Mouse (Mus musculus) v-Abl transformed pro-B cells (cell line): Measurements from ENCODE around the gene Ldlrad3.

Source experiments
- in situ Hi-C, 2 experiments: fragments of 400-800 bp; cut with MboI; formaldehyde crosslinking; loops; one replicate each; pipeline ENCODE4 v1.15.1; 2025; ENCODE audit not compliant: unreplicated experiment in 2 of 2

Gene Ldlrad3

GRCm38 (mm10) chr2:102190956-102191355 is 4.8 kb upstream of the Ldlrad3 start:
- in situ Hi-C loops, result no loop called here

- in situ Hi-C loops, result no loop called here
These were observed 875 bp downstream of the Ldlrad3 start for GRCm38 (mm10) chr2:102185069-102185950.

GRCm38 (mm10) chr2:102183720-102184480 is 2.3 kb downstream of the Ldlrad3 start:
- in situ Hi-C loops, result no loop called here

- in situ Hi-C loops, result no loop called here
These were observed 4.7 kb downstream of the Ldlrad3 start for GRCm38 (mm10) chr2:102181459-102181858.

- in situ Hi-C loops, result no loop called here
These were observed 9.8 kb downstream of the Ldlrad3 start for GRCm38 (mm10) chr2:102176434-102176772.

GRCm38 (mm10) chr2:102175741-102176433 is 10.3 kb downstream of the Ldlrad3 start:
- in situ Hi-C loops, result no loop called here

GRCm38 (mm10) chr2:102172458-102172857 is 13.7 kb downstream of the Ldlrad3 start:
- in situ Hi-C loops, result no loop called here

- in situ Hi-C loops, result no loop called here
These were observed 19.4 kb downstream of the Ldlrad3 start for GRCm38 (mm10) chr2:102166550-102167325.

- in situ Hi-C loops, result no loop called here
These were observed 23.1 kb downstream of the Ldlrad3 start for GRCm38 (mm10) chr2:102163106-102163505.

GRCm38 (mm10) chr2:102157555-102157954 is 28.6 kb downstream of the Ldlrad3 start:
- in situ Hi-C loops, result no loop called here

GRCm38 (mm10) chr2:102157010-102157409 is 29.2 kb downstream of the Ldlrad3 start:
- in situ Hi-C loops, result no loop called here

GRCm38 (mm10) chr2:102156460-102156859 is 29.7 kb downstream of the Ldlrad3 start:
- in situ Hi-C loops, result no loop called here

GRCm38 (mm10) chr2:102155306-102156015 is 30.7 kb downstream of the Ldlrad3 start:
- in situ Hi-C loops, result no loop called here

GRCm38 (mm10) chr2:102154771-102155211 is 31.4 kb downstream of the Ldlrad3 start:
- in situ Hi-C loops, result no loop called here

GRCm38 (mm10) chr2:102154328-102154727 is 31.9 kb downstream of the Ldlrad3 start:
- in situ Hi-C loops, result no loop called here

GRCm38 (mm10) chr2:102153516-102153915 is 32.7 kb downstream of the Ldlrad3 start:
- in situ Hi-C loops, result no loop called here

GRCm38 (mm10) chr2:102152851-102153250 is 33.3 kb downstream of the Ldlrad3 start:
- in situ Hi-C loops, result no loop called here

- in situ Hi-C loops, result no loop called here
These were observed 37.1 kb downstream of the Ldlrad3 start for GRCm38 (mm10) chr2:102149058-102149457.

- in situ Hi-C loops, result no loop called here
These were observed 38.1 kb downstream of the Ldlrad3 start for GRCm38 (mm10) chr2:102148093-102148492.

GRCm38 (mm10) chr2:102147561-102147960 is 38.6 kb downstream of the Ldlrad3 start:
- in situ Hi-C loops, result no loop called here
